Mouse (Mus musculus): ENCODE data around the gene Btrc. TPM values are rescaled to one million over a fixed set of nuclear protein-coding genes. Genes with fewer than 3 reads are reported as not detected.
A peak's percentile ranks its signal among the peaks of the same experiment; 100 is the strongest.

Btrc gene
- total RNA-seq, 2 experiments from 2014 or later, result 33.8 to 37.3 TPM

DNA sequence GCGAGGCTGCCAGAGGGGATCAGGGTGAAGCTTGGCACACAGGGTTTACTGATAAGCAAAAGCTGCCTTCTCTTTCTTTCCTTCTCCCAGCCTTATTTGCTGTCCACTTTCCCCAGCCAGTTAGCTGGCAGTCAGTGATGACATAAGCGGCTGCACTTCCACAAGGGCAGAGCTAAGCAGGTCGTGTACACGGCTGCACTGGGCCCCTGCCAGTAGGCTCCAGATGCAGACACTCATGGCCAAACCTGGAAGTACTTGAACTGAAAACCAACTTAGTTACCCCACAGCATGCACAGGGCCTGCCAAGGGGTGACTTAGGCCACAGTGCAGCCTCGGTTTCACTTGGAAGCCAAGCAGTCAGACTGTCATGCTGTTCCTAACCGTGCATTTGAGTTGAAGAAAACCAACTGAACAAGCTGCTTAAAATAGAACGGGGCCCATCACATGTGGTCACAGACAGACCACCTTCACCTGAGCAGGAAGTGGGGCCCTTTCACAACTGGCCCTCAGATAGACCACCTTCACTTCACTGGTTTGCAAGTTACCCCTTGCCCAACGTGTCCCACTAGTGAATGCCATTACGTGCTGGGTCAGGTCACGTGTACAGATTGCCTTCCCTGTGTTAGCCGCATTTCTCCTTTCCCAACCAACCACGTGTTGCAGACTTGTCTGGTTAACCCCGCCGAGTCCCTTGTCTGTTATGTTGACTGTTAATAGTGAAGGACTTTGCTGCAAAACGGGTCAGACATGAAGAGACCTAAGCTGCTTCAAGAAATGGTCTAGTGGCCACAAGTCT, 166.9 kb downstream of the Btrc start:
- DNase-seq, result peak; percentile 57 to 71

DNA sequence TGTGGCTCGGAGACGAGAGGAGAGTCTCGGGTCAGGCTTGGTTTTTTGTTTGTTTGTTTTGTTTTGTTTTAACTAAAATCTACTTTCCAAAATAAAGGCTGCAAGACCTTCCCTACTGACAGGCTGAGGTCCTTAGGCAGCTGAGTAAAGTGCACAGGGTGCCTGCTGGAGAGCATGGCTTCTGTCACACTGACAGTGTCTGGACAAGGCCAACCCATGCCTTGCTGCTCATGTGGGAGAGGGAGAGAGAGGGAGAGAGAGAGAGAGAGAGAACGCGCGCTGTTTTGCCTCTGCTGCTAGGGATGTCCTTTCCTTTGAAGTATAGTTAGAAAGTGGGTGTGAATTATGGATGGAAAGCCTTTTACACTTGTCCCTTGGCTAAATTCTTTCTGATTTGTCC, 168.0 kb downstream of the Btrc start:
- DNase-seq, result no peak

- DNase-seq, result peak; percentile 36 to 54
Observed at GRCm38 (mm10) chr19:45533617-45534016, 170.1 kb downstream of the Btrc start.

DNA sequence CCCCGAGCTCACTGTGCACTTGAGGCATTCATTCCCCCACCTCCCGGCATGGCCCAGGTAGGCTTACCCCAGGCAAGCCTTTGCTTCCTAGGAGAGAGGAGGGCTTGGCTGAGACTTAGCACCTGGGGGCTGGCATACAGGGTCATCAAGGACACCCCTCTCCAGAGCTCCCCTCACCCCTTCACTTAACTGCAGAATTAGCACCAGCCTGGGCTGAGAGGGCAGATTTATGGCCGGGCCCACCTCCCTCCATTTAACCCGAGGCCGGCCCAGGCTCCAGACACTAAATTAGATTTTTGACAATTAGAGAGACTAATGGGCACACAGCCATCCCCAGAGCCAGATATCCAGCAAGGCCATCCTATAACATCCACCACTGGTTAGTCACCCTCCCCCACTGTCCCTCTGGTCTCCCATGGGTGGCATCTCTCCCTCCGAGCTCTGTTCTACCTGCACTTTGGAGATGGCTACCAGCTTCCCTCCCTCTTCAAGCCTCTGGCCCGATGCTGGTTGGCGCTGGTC, 171.7 kb downstream of the Btrc start:
- DNase-seq, result peak in 1 of 2 experiments; percentile 41

- no peak for DNase-seq
Observed at GRCm38 (mm10) chr19:45535929-45536328, 172.4 kb downstream of the Btrc start.

- DNase-seq, result peak; percentile 58 to 71
Observed at GRCm38 (mm10) chr19:45537505-45537904, 174.0 kb downstream of the Btrc start.

DNA sequence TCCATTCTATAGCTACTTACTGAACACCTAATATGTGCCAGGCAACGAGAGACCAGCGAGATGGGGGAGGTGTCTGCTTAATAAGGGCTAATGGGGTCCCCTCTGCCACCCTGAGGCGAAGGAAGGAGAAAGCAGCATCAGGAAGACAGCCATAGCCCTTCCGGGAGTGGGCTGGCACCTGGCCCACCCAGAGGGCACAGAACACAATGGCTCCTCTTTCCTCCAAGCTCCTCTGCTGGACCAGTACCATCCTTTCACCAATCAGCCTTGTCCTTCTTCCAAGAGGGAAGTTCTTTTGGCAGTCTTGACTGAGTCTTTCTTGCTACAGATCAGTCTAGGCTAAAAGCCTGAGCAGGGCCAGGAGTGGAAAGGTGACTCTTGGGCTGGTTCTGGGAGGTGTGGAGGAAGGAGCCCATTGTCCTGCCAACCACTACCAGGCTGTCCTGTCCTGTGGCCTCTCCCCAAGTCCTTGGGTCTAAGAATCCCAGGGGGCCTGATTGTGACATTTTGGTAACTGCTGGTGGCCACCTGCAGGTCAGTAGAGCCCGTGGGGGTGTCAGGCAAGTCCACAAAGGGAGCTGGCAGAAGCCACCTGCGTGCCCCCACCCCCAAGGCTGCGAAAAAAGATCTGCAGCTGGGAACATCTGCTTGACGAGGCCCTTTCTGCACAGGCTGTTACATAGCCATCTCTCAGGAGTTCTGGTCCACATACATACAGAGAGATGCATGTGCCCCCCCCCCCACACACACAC, 177.3 kb downstream of the Btrc start:
- DNase-seq, result no peak

- DNase-seq, result peak; percentile 68 to 71
Observed at GRCm38 (mm10) chr19:45541409-45542041, 178.0 kb downstream of the Btrc start.

GRCm38 (mm10) chr19:45542061-45542460, 178.5 kb downstream of the Btrc start:
- no peak for DNase-seq

GRCm38 (mm10) chr19:45544152-45544924, 180.8 kb downstream of the Btrc start:
- peak; percentile 68 for DNase-seq

- DNase-seq, result peak; percentile 89 to 90
Observed at GRCm38 (mm10) chr19:45544925-45545321, 181.4 kb downstream of the Btrc start.

- DNase-seq, result peak in 1 of 2 experiments; percentile 22
Observed at GRCm38 (mm10) chr19:45548196-45548595, 184.7 kb downstream of the Btrc start.

DNA sequence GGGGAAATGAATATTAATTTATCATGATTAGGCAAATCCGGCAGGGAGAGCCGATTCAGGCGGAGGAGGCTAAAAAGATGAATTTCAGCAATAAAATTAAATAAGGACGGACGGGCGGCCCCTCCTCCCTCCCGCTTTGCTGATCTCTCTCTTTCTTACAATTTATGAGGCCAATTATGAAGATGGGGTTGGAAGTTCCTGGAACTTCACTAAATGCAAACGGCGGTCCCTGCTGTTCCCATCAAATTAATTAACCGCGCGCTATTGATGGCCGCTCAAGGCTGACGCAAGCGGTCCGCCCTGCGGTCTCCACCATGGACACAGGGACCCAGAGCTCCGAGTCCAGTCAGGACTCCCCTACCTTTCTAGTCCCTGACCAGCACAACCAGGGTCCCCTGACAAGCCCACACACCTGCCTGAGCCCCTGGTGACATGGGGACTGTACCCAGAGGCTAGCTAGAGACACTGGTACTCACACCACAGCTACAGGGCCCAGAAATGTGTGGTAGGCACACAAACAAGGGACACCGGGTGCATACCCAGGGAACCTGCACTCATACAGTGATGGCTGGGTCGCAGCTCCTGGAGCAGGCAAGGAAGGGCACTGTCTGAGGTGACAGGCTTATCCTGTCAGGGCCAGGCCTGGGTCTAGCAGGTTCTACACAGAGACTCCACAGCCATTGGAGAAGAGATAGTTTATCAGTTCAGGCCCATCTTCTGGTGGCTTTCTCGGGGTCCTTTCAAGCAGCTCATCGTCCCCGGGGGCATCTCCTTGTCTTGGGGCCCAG, 185.8 kb downstream of the Btrc start:
- no peak for DNase-seq

GRCm38 (mm10) chr19:45549948-45550347, 186.4 kb downstream of the Btrc start:
- DNase-seq, result no peak

- no peak for DNase-seq
Observed at GRCm38 (mm10) chr19:45552187-45552586, 188.7 kb downstream of the Btrc start.

DNA sequence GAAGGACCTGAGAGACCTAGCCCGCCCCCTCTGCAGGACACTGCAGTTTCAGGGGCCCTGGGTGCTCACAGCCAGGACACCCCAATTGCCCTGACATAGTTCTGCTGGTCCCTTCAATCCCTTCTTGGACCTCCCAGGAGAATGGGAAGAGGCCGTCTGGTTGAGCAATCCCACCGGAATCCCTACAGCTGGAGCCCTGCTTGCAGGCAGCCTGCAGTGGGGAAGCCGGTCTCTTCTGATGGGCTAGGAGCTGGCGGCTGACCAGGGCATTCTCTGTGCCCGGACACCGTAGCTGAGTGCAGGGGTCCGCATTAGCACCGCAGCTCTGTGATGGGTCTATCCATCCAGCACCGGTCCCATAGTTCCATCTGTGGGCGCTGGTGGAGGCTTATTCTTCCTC, 190.6 kb downstream of the Btrc start:
- DNase-seq, result no peak

- peak; percentile 91 to 92 for DNase-seq
Observed at GRCm38 (mm10) chr19:45560153-45560890, 196.8 kb downstream of the Btrc start, which contains the start of the genes Poll and Gm17018. TSS of gene Poll (minus strand) at chr19:45560531. TSS of gene Gm17018 (plus strand) at chr19:45560615.

DNA sequence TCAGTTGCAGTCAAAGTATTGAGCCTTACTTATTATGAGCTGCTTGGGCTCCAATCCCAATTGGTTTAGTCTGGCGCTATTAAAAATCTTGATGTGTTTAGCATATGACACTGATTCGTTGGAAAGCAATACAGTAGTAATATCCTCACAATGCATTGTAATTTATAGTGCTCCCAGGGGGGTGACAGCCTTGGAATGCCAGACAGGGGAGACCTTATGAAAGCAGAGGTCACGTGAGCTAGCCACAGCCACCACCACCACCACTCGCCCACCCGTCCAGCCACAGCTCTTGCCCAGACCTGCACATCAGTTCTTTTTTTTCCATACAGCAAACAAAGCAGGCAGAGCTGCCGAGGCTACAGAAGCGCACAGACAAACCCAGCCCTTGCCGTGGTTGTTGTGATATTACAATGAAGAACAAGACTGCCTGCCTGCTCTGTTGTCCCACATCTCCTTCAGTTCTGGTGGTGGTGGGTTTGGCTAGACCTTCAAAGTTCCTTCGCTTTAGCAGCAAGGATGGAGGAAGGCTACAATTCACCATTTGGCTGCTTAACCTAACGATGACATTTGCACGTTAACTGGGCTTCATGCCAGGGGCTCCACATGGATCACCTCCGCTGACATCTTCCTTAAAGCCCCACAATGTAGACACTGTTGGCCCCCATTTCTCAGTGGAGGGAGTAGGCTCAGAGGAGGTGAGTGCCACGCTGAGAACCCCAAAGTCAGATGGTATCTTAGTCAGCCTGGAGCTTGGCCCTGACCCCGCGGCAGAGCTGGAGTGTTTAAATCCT, 202.6 kb downstream of the Btrc start:
- no peak for DNase-seq

DNA sequence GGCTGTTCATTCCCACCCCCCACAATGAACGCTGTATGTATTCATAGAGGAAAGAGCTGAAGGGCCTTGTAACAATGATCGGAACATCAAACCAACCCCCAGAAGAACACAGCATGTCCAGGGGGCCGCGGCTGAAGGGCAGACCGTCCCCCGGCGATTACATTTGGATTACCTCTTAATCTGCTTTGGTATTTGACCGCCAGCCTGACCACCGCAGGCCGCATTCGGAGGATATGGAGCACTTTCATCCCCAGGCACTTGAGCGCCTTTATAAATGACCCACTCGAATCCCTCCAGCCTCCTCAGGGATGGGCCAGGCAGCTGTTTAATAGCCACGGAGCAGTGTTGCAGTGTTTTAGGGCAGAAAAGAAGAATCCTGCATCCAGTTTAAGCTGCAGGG, 203.8 kb downstream of the Btrc start:
- DNase-seq, result no peak

Measured in adrenal gland, postnatal 36 days (tissue).